ENCODE assay signal across 8 mouse cellular contexts in genomic region chr4:57433941-57434704, GRCm38 (mm10). TPM values are rescaled to one million over a fixed set of nuclear protein-coding genes. Genes with fewer than 3 reads are reported as not detected.
DNase-seq lines count a peak whose midpoint lies in the region; ATAC-seq and TF ChIP-seq lines count a peak whose summit lies in the region.

Gene Palm2 (plus strand): TSS chr4:57434247.

- peak within 1 kb of the TSS in 2 of 3 experiments; percentile 24 to 38 for H3K4me3 ChIP-seq in CH12.LX (replicated peaks in 1 of 3; ENCODE audit: low read depth in 2 of 3, low read length in 2 of 3, poor library complexity in 1 of 3)
- peak within 1 kb of the TSS; percentile 78 for H3K4me3 ChIP-seq in forebrain, embryonic 16.5 days (replicated peaks; ENCODE audit: low read length)
- peak within 1 kb of the TSS; percentile 82 for H3K4me3 ChIP-seq in layer of hippocampus, adult 2 months

- peak; percentile 24 for DNase-seq in CH12.LX (ENCODE audit: extremely low read depth)
- peak; percentile 78 for DNase-seq in cerebellum, adult 11-12 months
- DNase-seq in heart, postnatal 14 days, result peak; percentile 64 to 66
- DNase-seq in layer of hippocampus, adult 2 months (ENCODE audit: low spot score in 2 of 2), result peak; percentile 63 to 82
- peak; percentile 25 to 48 for DNase-seq in lung, adult 18-20 months
- DNase-seq in ovary, postnatal 36 days (ENCODE audit: low spot score), result peak; percentile 72
- peak; percentile 36 for DNase-seq in urinary bladder, adult 2 months (ENCODE audit: low spot score)

- in situ Hi-C loops in CH12.LX (cut with MboI; ENCODE audit: low pct_ligation_motif_present, low pct_unique_long_range_greater_than_20kb, low sequenced_read_pairs), result no loop called here

- peak; percentile 91 for ATAC-seq in forebrain, embryonic 16.5 days

- intact Hi-C loops in heart, postnatal 14 days (cut with DNase I), result no loop called here

- H3K4me1 ChIP-seq in CH12.LX (ENCODE audit: control insufficient read depth in 1 of 2, insufficient read depth in 2 of 2), result peaks cover 5 to 15% of the 10 kb centered on the region in 2 experiments; a peak in 2 of 4 replicates
- H3K4me1 ChIP-seq in forebrain, embryonic 16.5 days (replicated peaks; ENCODE audit: control insufficient read depth, insufficient read depth, low read length), result peaks cover 11% of the 10 kb centered on the region

- H3K4me2 ChIP-seq in CH12.LX (ENCODE audit: insufficient read depth, low read depth, poor library complexity, severe bottlenecking), result peak within 1 kb of the TSS; percentile 82
- H3K4me2 ChIP-seq in forebrain, embryonic 16.5 days (ENCODE audit: low read length), result peak within 1 kb of the TSS; percentile 94

- no peak within 1 kb of the TSS for H3K9ac ChIP-seq in CH12.LX (ENCODE audit: insufficient read depth, low read depth)
- H3K9ac ChIP-seq in forebrain, embryonic 16.5 days (replicated peaks; ENCODE audit: low read depth, low read length), result peak within 1 kb of the TSS; percentile 84

- no peaks in the 10 kb centered on the region for H3K79me2 ChIP-seq in CH12.LX (replicated peaks; ENCODE audit: control insufficient read depth, extremely low read depth, insufficient read depth, poor library complexity, severe bottlenecking)

- TF ChIP-seq POLR2A in CH12.LX (IDR thresholded peaks at IDR 0.05; ENCODE audit: low read depth, low read length), result no peak

- H3K27ac ChIP-seq in CH12.LX (ENCODE audit: insufficient read depth, low read depth), result no peak within 1 kb of the TSS
- H3K27ac ChIP-seq in forebrain, embryonic 16.5 days (ENCODE audit: low read length), result peak within 1 kb of the TSS; percentile 75
- H3K27ac ChIP-seq in layer of hippocampus, adult 2 months, result peak within 1 kb of the TSS; percentile 98

- dilution Hi-C loops in CH12.LX (cut with MboI; ENCODE audit: extremely low pct_ligation_motif_present, extremely low pct_unique_long_range_greater_than_20kb, low sequenced_read_pairs), result no loop called here

- H3K27me3 ChIP-seq in CH12.LX (replicated peaks), result peaks cover 48% of the 10 kb centered on the region
- H3K27me3 ChIP-seq in forebrain, embryonic 16.5 days (replicated peaks; ENCODE audit: control insufficient read depth, insufficient read depth, low read length), result peaks cover 5% of the 10 kb centered on the region; the same call in 1 of the 2 replicates

- TF ChIP-seq EP300 in CH12.LX (IDR thresholded peaks at IDR 0.05; ENCODE audit: low read length), result no peak; the same call in 1 of the 2 replicates

- H3K9me3 ChIP-seq in CH12.LX (replicated peaks; ENCODE audit: low read length), result no peaks in the 10 kb centered on the region
- no peaks in the 10 kb centered on the region for H3K9me3 ChIP-seq in forebrain, embryonic 16.5 days (ENCODE audit: control insufficient read depth, low read length)

- no peak for TF ChIP-seq CTCF in CH12.LX (conservative IDR thresholded peaks at IDR 0.05 in 1 of 2, IDR thresholded peaks at IDR 0.05 in 1 of 2; ENCODE audit: low read depth in 2 of 2, low read length in 2 of 2)
- TF ChIP-seq CTCF in layer of hippocampus, adult 2 months (conservative IDR thresholded peaks at IDR 0.05), result no peak

- no peaks in the 10 kb centered on the region for H3K36me3 ChIP-seq in CH12.LX (replicated peaks in 1 of 2; ENCODE audit: control insufficient read depth in 1 of 2, insufficient read depth in 1 of 2, low read length in 1 of 2)
- H3K36me3 ChIP-seq in forebrain, embryonic 16.5 days (ENCODE audit: control insufficient read depth, insufficient read depth), result no peaks in the 10 kb centered on the region

- TF ChIP-seq RAD21 in CH12.LX (IDR thresholded peaks at IDR 0.05; ENCODE audit: low read depth, low read length), result no peak

- under 1% methylated on average over 66 of the region's 67 CpGs for WGBS in forebrain, embryonic 16.5 days

TF ChIP-seq in CH12.LX, 34 proteins besides CTCF, POLR2A, EP300 and RAD21:
- no peak for TF ChIP-seq E2F4 (IDR thresholded peaks at IDR 0.05; ENCODE audit: insufficient replicate concordance, low read depth, low read length)
- TF ChIP-seq SMC3 (IDR thresholded peaks at IDR 0.05; ENCODE audit: low read depth, low read length), result no peak
- TF ChIP-seq CHD2 (IDR thresholded peaks at IDR 0.05; ENCODE audit: low read length), result no peak
- peak; percentile 19; the same call in 1 of the 2 replicates for TF ChIP-seq BHLHE40 (IDR thresholded peaks at IDR 0.05; ENCODE audit: low read depth, low read length)
- TF ChIP-seq ETS1 (conservative IDR thresholded peaks at IDR 0.05; ENCODE audit: low read depth, low read length), result no peak
- no peak for TF ChIP-seq SIN3A (IDR thresholded peaks at IDR 0.05; ENCODE audit: low read length)
- TF ChIP-seq IRF4 (IDR thresholded peaks at IDR 0.05; ENCODE audit: low read depth, low read length), result no peak
- no peak for TF ChIP-seq CHD1 (IDR thresholded peaks at IDR 0.05; ENCODE audit: low read depth, low read length)
- TF ChIP-seq USF2 (conservative IDR thresholded peaks at IDR 0.05; ENCODE audit: low read depth, low read length), result no peak
- TF ChIP-seq TCF12 (IDR thresholded peaks at IDR 0.05; ENCODE audit: low read depth, low read length), result peak; percentile 46; the same call in 1 of the 2 replicates

RNA-seq across cellular contexts. Expression of gene Palm2, which starts in this region (rescaled TPM):
- 0.04 TPM in 1 of 2 replicates, not detected in the other for total RNA-seq in CH12.LX (2012; rRNA removed)
- not detected in 2 replicates for total RNA-seq in CH12.LX (2014; rRNA removed)
- not detected in 2 replicates for polyA plus RNA-seq in CH12.LX (2012; ENCODE audit: insufficient read length, low read depth)
- 6.7 and 14.2 TPM in 2 replicates for polyA plus RNA-seq in forebrain, embryonic 16.5 days (2015; fragmentation: Nextera tagmentation; extraction: Ambion mirVana)
- 10 to 100 TPM; 13.9 to 18.2 TPM for total RNA-seq in heart, postnatal 14 days (2021)
- 10 to 100 TPM; 58.1 to 60.8 TPM for total RNA-seq in layer of hippocampus, adult 2 months (2021)
- 0.99 and 2.4 TPM in 2 replicates for polyA plus RNA-seq in urinary bladder, adult 2 months (2012; rRNA removed)

Comparison
In these comparisons a context has a peak if more than half of its experiments do, and no peak if none do; other contexts are left out.
1. RNA of gene Palm2 (total RNA-seq): 58.1 to 60.8 TPM in layer of hippocampus, adult 2 months and 13.9 to 18.2 TPM in heart, postnatal 14 days; 0.04 TPM in CH12.LX; every median in the first group is over 10 times any median in the second.
2. Peak in DNase-seq, H3K4me3 ChIP-seq and H3K4me2 ChIP-seq in CH12.LX; RNA of the gene not detected or under 1 TPM.
3. DNase-seq: peak in every context shown above with its lines; median percentile 78 in cerebellum, adult 11-12 months; 72 in layer of hippocampus, adult 2 months; 72 in ovary, postnatal 36 days; 65 in heart, postnatal 14 days; 36 in lung, adult 18-20 months; 36 in urinary bladder, adult 2 months; 24 in CH12.LX.
4. H3K4me3 ChIP-seq: peak in every context shown above with its lines; median percentile 82 in layer of hippocampus, adult 2 months; 78 in forebrain, embryonic 16.5 days; 31 in CH12.LX.